10 mouse cellular contexts compared by ENCODE assay signal in genomic region chr14:54409057-54409645, GRCm38 (mm10). TPM values are rescaled to one million over a fixed set of nuclear protein-coding genes. Genes with fewer than 3 reads are reported as not detected.
DNase-seq lines count a peak whose midpoint lies in the region; ATAC-seq and TF ChIP-seq lines count a peak whose summit lies in the region.
"Had no signal": no experiment of that assay in that cellular context is flagged by ENCODE, and none has a peak within 500 bp of the region (broad histone marks: within the 10 kb centered on the region; RNA-seq: fewer than 3 reads in every experiment).

No protein-coding gene starts in this region.

- H3K4me3 ChIP-seq in kidney, adult 2 months (ENCODE audit: insufficient read depth, low read depth, low read length), result peak overlapping the region; percentile 45
- peak overlapping the region in 1 of 2 experiments; percentile 42; a peak in 2 of 4 replicates for H3K4me3 ChIP-seq in ES-E14 (ENCODE audit: insufficient read depth in 1 of 2, low read depth in 1 of 2, low read length in 2 of 2, poor library complexity in 1 of 2, severe bottlenecking in 1 of 2)
- H3K4me3 ChIP-seq in intestine, embryonic 16.5 days (ENCODE audit: low read length), result peak overlapping the region; percentile 41
- peak overlapping the region; percentile 12 for H3K4me3 ChIP-seq in macrophage (ENCODE audit: inconsistent target)
- H3K4me3 ChIP-seq in forebrain, embryonic 12.5 days (replicated peaks), result no peak overlapping the region
- H3K4me3 ChIP-seq: limb, embryonic 13.5 days had no signal

- no peaks in the 10 kb centered on the region for H3K27me3 ChIP-seq in kidney, adult 2 months (replicated peaks; ENCODE audit: control insufficient read depth, insufficient read depth, low read length)
- no peaks in the 10 kb centered on the region for H3K27me3 ChIP-seq in intestine, embryonic 16.5 days (replicated peaks; ENCODE audit: control insufficient read depth, insufficient read depth, low read length)
- H3K27me3 ChIP-seq in forebrain, embryonic 12.5 days, result peaks cover 11% of the 10 kb centered on the region
- H3K27me3 ChIP-seq: limb, embryonic 13.5 days; Patski had no signal

- no peak for ATAC-seq in intestine, embryonic 16.5 days
- ATAC-seq in frontal cortex, adult (ENCODE audit: low TSS enrichment), result no peak
- no peak for ATAC-seq in forebrain, embryonic 12.5 days (ENCODE audit: low FRiP score)
- ATAC-seq: Patski had no signal

- in situ Hi-C loops in ES-E14 (cut with MboI; ENCODE audit: low sequenced_read_pairs in 2 of 2, unreplicated experiment in 2 of 2), result no loop called here

- H3K4me1 ChIP-seq in kidney, adult 2 months (ENCODE audit: control insufficient read depth, insufficient read depth, low read length), result peaks cover 14% of the 10 kb centered on the region; the same call in 1 of the 2 replicates
- H3K4me1 ChIP-seq in ES-E14 (ENCODE audit: control insufficient read depth in 2 of 2, insufficient read depth in 2 of 2, low read length in 2 of 2, poor library complexity in 1 of 2), result peaks cover 7 to 34% of the 10 kb centered on the region in 2 experiments; a peak in 2 of 4 replicates
- H3K4me1 ChIP-seq in intestine, embryonic 16.5 days (ENCODE audit: control insufficient read depth, insufficient read depth, low read length), result peaks cover 16% of the 10 kb centered on the region
- peaks cover 15% of the 10 kb centered on the region for H3K4me1 ChIP-seq in forebrain, embryonic 12.5 days

- WGBS in kidney, adult 2 months, result 60% methylated on average over 7 of the region's 7 CpGs
- WGBS in intestine, embryonic 16.5 days, result 66% methylated on average over 7 of the region's 7 CpGs
- WGBS in macrophage (ENCODE audit: missing documents), result 11% methylated on average over 7 of the region's 7 CpGs
- 83% methylated on average over 7 of the region's 7 CpGs for WGBS in forebrain, embryonic 12.5 days

- H3K4me2 ChIP-seq in intestine, embryonic 16.5 days (ENCODE audit: low read depth, low read length), result peak overlapping the region; percentile 55
- H3K4me2 ChIP-seq in forebrain, embryonic 12.5 days, result no peak overlapping the region

- DNase-seq in kidney, adult 2 months, result no peak
- DNase-seq in kidney, adult 11 months, result no peak
- no peak for DNase-seq in ES-E14 (ENCODE audit: low read depth, low spot score)
- DNase-seq in Muller cell, postnatal 12 days (ENCODE audit: inconsistent ontology term), result no peak

- TF ChIP-seq POLR2A in kidney, adult 2 months (IDR thresholded peaks at IDR 0.05; ENCODE audit: low read depth, low read length), result peak; percentile 0

- H3K27ac ChIP-seq in kidney, adult 2 months (ENCODE audit: insufficient read depth, low read depth, low read length), result peak overlapping the region; percentile 24
- H3K27ac ChIP-seq in ES-E14 (ENCODE audit: insufficient read depth, low read depth, low read length, poor library complexity, severe bottlenecking) (peak overlapping the region; percentile 93; the same call in 1 of the 2 replicates), macrophage (peak overlapping the region; percentile 82)
- peak overlapping the region; percentile 90 for H3K27ac ChIP-seq in intestine, embryonic 16.5 days (ENCODE audit: low read length)
- no peak overlapping the region for H3K27ac ChIP-seq in forebrain, embryonic 12.5 days

- H3K36me3 ChIP-seq in kidney, adult 2 months (ENCODE audit: control insufficient read depth, insufficient read depth, low read length), result no peaks in the 10 kb centered on the region
- H3K36me3 ChIP-seq in ES-E14 (ENCODE audit: control insufficient read depth, insufficient read depth, low read length, poor library complexity, severe bottlenecking) (peaks cover 54% of the 10 kb centered on the region), macrophage (ENCODE audit: inconsistent target) (no peaks in the 10 kb centered on the region)
- no peaks in the 10 kb centered on the region for H3K36me3 ChIP-seq in intestine, embryonic 16.5 days (ENCODE audit: control insufficient read depth, insufficient read depth, low read length)
- no peaks in the 10 kb centered on the region for H3K36me3 ChIP-seq in forebrain, embryonic 12.5 days (replicated peaks)
- H3K36me3 ChIP-seq: limb, embryonic 13.5 days had no signal

- peak overlapping the region; percentile 71; the same call in 1 of the 2 replicates for H3K9ac ChIP-seq in ES-E14 (ENCODE audit: insufficient read depth, low read depth, low read length, poor library complexity, severe bottlenecking)
- H3K9ac ChIP-seq in intestine, embryonic 16.5 days (ENCODE audit: low read depth, low read length), result peak overlapping the region; percentile 71
- no peak overlapping the region for H3K9ac ChIP-seq in forebrain, embryonic 12.5 days
- H3K9ac ChIP-seq: limb, embryonic 13.5 days had no signal

- no peak for TF ChIP-seq CTCF in kidney, adult 2 months (conservative IDR thresholded peaks at IDR 0.05; ENCODE audit: insufficient read depth, insufficient read length, low read depth, low read length)

- H3K9me3 ChIP-seq in ES-E14 (ENCODE audit: control insufficient read depth, insufficient read depth, low read depth, low read length), result no peaks in the 10 kb centered on the region
- no peaks in the 10 kb centered on the region for H3K9me3 ChIP-seq in intestine, embryonic 16.5 days (ENCODE audit: control insufficient read depth, low read length)
- no peaks in the 10 kb centered on the region for H3K9me3 ChIP-seq in forebrain, embryonic 12.5 days
- H3K9me3 ChIP-seq: limb, embryonic 13.5 days had no signal

- peaks cover 48% of the 10 kb centered on the region for H3K79me2 ChIP-seq in macrophage (ENCODE audit: inconsistent target)

TF ChIP-seq in ES-E14, 5 proteins besides CTCF, POLR2A, EP300 and RAD21:
- no peak for TF ChIP-seq MAFK (IDR thresholded peaks at IDR 0.05; ENCODE audit: insufficient read depth, low read depth, low read length)
- TF ChIP-seq CHD2 (IDR thresholded peaks at IDR 0.05; ENCODE audit: low read depth, low read length), result no peak
- no peak for TF ChIP-seq ZC3H11A (IDR thresholded peaks at IDR 0.05; ENCODE audit: borderline replicate concordance, low read depth, low read length)
- TF ChIP-seq HCFC1 (IDR thresholded peaks at IDR 0.05; ENCODE audit: borderline replicate concordance, insufficient read depth, low read length), result no peak
- TF ChIP-seq ZNF384 (IDR thresholded peaks at IDR 0.05; ENCODE audit: low read depth, low read length), result peak; percentile 11; the same call in 1 of the 2 replicates

RNA-seq across cellular contexts. Expression of gene Slc7a7, which starts 8.4 kb away (rescaled TPM):
- polyA plus RNA-seq in kidney, adult 2 months (2012; rRNA removed), result 454 and 464 TPM in 2 replicates
- 93.1 and 310 TPM in 2 replicates for total RNA-seq in ES-E14 (2012; rRNA removed)
- polyA plus RNA-seq in intestine, embryonic 16.5 days (2015; fragmentation: Nextera tagmentation; extraction: Ambion mirVana), result 93.8 and 111 TPM in 2 replicates
- 10 to 100 TPM; 15.0 to 82.0 (median 43.4) TPM for total RNA-seq in macrophage (2018; cell fraction: chromatin; rRNA removed)
- total RNA-seq in macrophage (2018; cell fraction: cytosol; rRNA removed), result 100 to 1,000 TPM in 1 of 26 experiments, 10 to 100 TPM in 25; 33.4 to 102 (median 60.1) TPM
- total RNA-seq in macrophage (2018; cell fraction: nucleus; rRNA removed), result 10 to 100 TPM; 31.1 to 77.3 (median 52.1) TPM
- 39.3 to 48.7 TPM (median 48.3 TPM) in 3 replicates for polyA plus RNA-seq in macrophage (2018)
- 4.2 and 5.4 TPM in 2 replicates for polyA plus RNA-seq in forebrain, embryonic 12.5 days (2016; fragmentation: Nextera tagmentation; extraction: Ambion mirVana)

RNA-seq across cellular contexts. Expression of gene Mrpl52, which starts 17.6 kb away (rescaled TPM):
- polyA plus RNA-seq in kidney, adult 2 months (2012; rRNA removed), result 366 and 425 TPM in 2 replicates
- 137 and 272 TPM in 2 replicates for total RNA-seq in ES-E14 (2012; rRNA removed)
- 249 and 267 TPM in 2 replicates for polyA plus RNA-seq in intestine, embryonic 16.5 days (2015; fragmentation: Nextera tagmentation; extraction: Ambion mirVana)
- total RNA-seq in macrophage (2018; cell fraction: chromatin; rRNA removed), result 100 to 1,000 TPM in 6 of 26 experiments, 10 to 100 TPM in 20; 17.6 to 207 (median 72.8) TPM
- total RNA-seq in macrophage (2018; cell fraction: cytosol; rRNA removed), result 100 to 1,000 TPM; 115 to 228 (median 161) TPM
- total RNA-seq in macrophage (2018; cell fraction: nucleus; rRNA removed), result 100 to 1,000 TPM in 4 of 26 experiments, 10 to 100 TPM in 22; 30.9 to 136 (median 67.5) TPM
- polyA plus RNA-seq in macrophage (2018), result 40.3 to 199 TPM (median 94.6 TPM) in 3 replicates
- 274 and 307 TPM in 2 replicates for polyA plus RNA-seq in forebrain, embryonic 12.5 days (2016; fragmentation: Nextera tagmentation; extraction: Ambion mirVana)

RNA-seq across cellular contexts. Expression of gene Mmp14, which starts 22.3 kb away (rescaled TPM):
- 37.2 and 42.1 TPM in 2 replicates for polyA plus RNA-seq in kidney, adult 2 months (2012; rRNA removed)
- total RNA-seq in ES-E14 (2012; rRNA removed), result 29.8 and 67.3 TPM in 2 replicates
- 89.7 and 90.7 TPM in 2 replicates for polyA plus RNA-seq in intestine, embryonic 16.5 days (2015; fragmentation: Nextera tagmentation; extraction: Ambion mirVana)
- 100 to 1,000 TPM in 17 of 26 experiments, 10 to 100 TPM in 7, 1 to 10 TPM in 2; 6.7 to 532 (median 155) TPM for total RNA-seq in macrophage (2018; cell fraction: chromatin; rRNA removed)
- total RNA-seq in macrophage (2018; cell fraction: cytosol; rRNA removed), result 100 to 1,000 TPM in 14 of 26 experiments, 10 to 100 TPM in 10, 1 to 10 TPM in 2; 9.2 to 351 (median 147) TPM
- 100 to 1,000 TPM in 18 of 26 experiments, 10 to 100 TPM in 8; 13.6 to 816 (median 329) TPM for total RNA-seq in macrophage (2018; cell fraction: nucleus; rRNA removed)
- 19.5 to 30.7 TPM (median 25.0 TPM) in 3 replicates for polyA plus RNA-seq in macrophage (2018)
- 76.0 and 79.2 TPM in 2 replicates for polyA plus RNA-seq in forebrain, embryonic 12.5 days (2016; fragmentation: Nextera tagmentation; extraction: Ambion mirVana)

RNA-seq across cellular contexts. Expression of gene Oxa1l, which starts 48.5 kb away (rescaled TPM):
- polyA plus RNA-seq in kidney, adult 2 months (2012; rRNA removed), result 153 and 182 TPM in 2 replicates
- total RNA-seq in ES-E14 (2012; rRNA removed), result 28.7 and 62.5 TPM in 2 replicates
- polyA plus RNA-seq in intestine, embryonic 16.5 days (2015; fragmentation: Nextera tagmentation; extraction: Ambion mirVana), result 42.9 and 48.6 TPM in 2 replicates
- 100 to 1,000 TPM in 2 of 26 experiments, 10 to 100 TPM in 24; 16.9 to 118 (median 43.0) TPM for total RNA-seq in macrophage (2018; cell fraction: chromatin; rRNA removed)
- 10 to 100 TPM; 18.0 to 46.5 (median 34.2) TPM for total RNA-seq in macrophage (2018; cell fraction: cytosol; rRNA removed)
- total RNA-seq in macrophage (2018; cell fraction: nucleus; rRNA removed), result 10 to 100 TPM; 15.1 to 86.6 (median 33.4) TPM
- 29.2 to 46.0 TPM (median 33.9 TPM) in 3 replicates for polyA plus RNA-seq in macrophage (2018)
- polyA plus RNA-seq in forebrain, embryonic 12.5 days (2016; fragmentation: Nextera tagmentation; extraction: Ambion mirVana), result 42.6 and 52.9 TPM in 2 replicates

RNA-seq across cellular contexts. Expression of gene Lrp10, which starts 54.8 kb away (rescaled TPM):
- polyA plus RNA-seq in kidney, adult 2 months (2012; rRNA removed), result 168 and 211 TPM in 2 replicates
- 20.8 and 48.1 TPM in 2 replicates for total RNA-seq in ES-E14 (2012; rRNA removed)
- polyA plus RNA-seq in intestine, embryonic 16.5 days (2015; fragmentation: Nextera tagmentation; extraction: Ambion mirVana), result 53.4 and 65.3 TPM in 2 replicates
- 100 to 1,000 TPM in 1 of 26 experiments, 10 to 100 TPM in 25; 19.0 to 108 (median 46.7) TPM for total RNA-seq in macrophage (2018; cell fraction: chromatin; rRNA removed)
- 100 to 1,000 TPM in 4 of 26 experiments, 10 to 100 TPM in 22; 52.0 to 112 (median 79.2) TPM for total RNA-seq in macrophage (2018; cell fraction: cytosol; rRNA removed)
- total RNA-seq in macrophage (2018; cell fraction: nucleus; rRNA removed), result 100 to 1,000 TPM in 13 of 26 experiments, 10 to 100 TPM in 13; 53.0 to 172 (median 101) TPM
- polyA plus RNA-seq in macrophage (2018), result 48.6 to 72.9 TPM (median 53.7 TPM) in 3 replicates
- polyA plus RNA-seq in forebrain, embryonic 12.5 days (2016; fragmentation: Nextera tagmentation; extraction: Ambion mirVana), result 26.2 and 29.8 TPM in 2 replicates
